ENCODE assay signal across 8 mouse cellular contexts in the genomic region with DNA sequence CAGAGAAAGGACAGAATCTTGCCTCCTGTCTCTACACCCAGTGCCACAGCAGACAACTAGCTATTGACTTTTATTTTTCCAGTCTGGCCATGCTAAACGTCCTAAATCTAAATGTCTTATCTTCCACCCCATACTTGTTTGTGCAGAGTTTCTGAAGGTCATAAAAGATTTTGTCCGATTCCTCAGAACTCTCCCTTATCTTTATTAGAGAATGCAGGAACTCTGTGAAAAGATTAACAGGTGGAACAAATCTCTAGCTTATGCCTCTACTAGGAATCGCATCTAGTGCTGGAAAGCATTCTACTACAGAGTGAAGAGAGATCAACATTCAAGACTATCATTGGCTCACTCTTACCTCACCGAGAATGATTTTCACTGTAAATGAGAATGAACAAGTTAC. TPM values are rescaled to one million over a fixed set of nuclear protein-coding genes. Genes with fewer than 3 reads are reported as not detected.
A peak's percentile ranks its signal among the peaks of the same experiment; 100 is the strongest.
DNase-seq lines count a peak whose midpoint lies in the region; ATAC-seq and TF ChIP-seq lines count a peak whose summit lies in the region.

No protein-coding gene starts in this region.

- no peak for DNase-seq in heart, adult 8-10 months (ENCODE audit: low spot score)
- no peak for DNase-seq in embryonic facial prominence, embryonic 10.5 days (ENCODE audit: low spot score)
- DNase-seq in urinary bladder, adult 18-20 months (ENCODE audit: low spot score in 2 of 2): no peak
- no peak for DNase-seq in testis, postnatal 14 days (ENCODE audit: low spot score)
- no peak for DNase-seq in T-cell, adult 2 months (ENCODE audit: low spot score)

- no peaks in the 10 kb centered on the region; the same call in 1 of the 2 replicates for H3K9me3 ChIP-seq in heart, embryonic 16.5 days (replicated peaks; ENCODE audit: control insufficient read depth, low read length)
- no peaks in the 10 kb centered on the region for H3K9me3 ChIP-seq in embryonic facial prominence, embryonic 10.5 days
- H3K9me3 ChIP-seq in intestine, embryonic 15.5 days: no peaks in the 10 kb centered on the region

- no peaks in the 10 kb centered on the region for H3K27me3 ChIP-seq in heart, embryonic 16.5 days (ENCODE audit: control insufficient read depth, insufficient read depth, low read length)
- H3K27me3 ChIP-seq in embryonic facial prominence, embryonic 10.5 days (replicated peaks; ENCODE audit: low read depth, poor library complexity, severe bottlenecking): peaks cover 11% of the 10 kb centered on the region; the same call in 1 of the 2 replicates
- H3K27me3 ChIP-seq in intestine, embryonic 15.5 days (replicated peaks): no peaks in the 10 kb centered on the region
- no peaks in the 10 kb centered on the region for H3K27me3 ChIP-seq in myocyte (ENCODE audit: control insufficient read depth, insufficient read depth, insufficient read length)

- no peak overlapping the region for H3K27ac ChIP-seq in heart, embryonic 16.5 days (ENCODE audit: low read length)
- no peak overlapping the region for H3K27ac ChIP-seq in embryonic facial prominence, embryonic 10.5 days (replicated peaks)
- no peak overlapping the region for H3K27ac ChIP-seq in intestine, embryonic 15.5 days

- H3K36me3 ChIP-seq in heart, embryonic 16.5 days (ENCODE audit: control insufficient read depth, insufficient read depth): no peaks in the 10 kb centered on the region
- no peaks in the 10 kb centered on the region for H3K36me3 ChIP-seq in embryonic facial prominence, embryonic 10.5 days (replicated peaks)
- no peaks in the 10 kb centered on the region for H3K36me3 ChIP-seq in intestine, embryonic 15.5 days
- no peaks in the 10 kb centered on the region for H3K36me3 ChIP-seq in myocyte (ENCODE audit: control insufficient read depth, insufficient read depth)

- H3K4me2 ChIP-seq in heart, embryonic 16.5 days (ENCODE audit: low read depth, low read length): peak overlapping the region; percentile 94
- H3K4me2 ChIP-seq in intestine, embryonic 15.5 days (replicated peaks): peak overlapping the region; percentile 91
- H3K4me2 ChIP-seq in myocyte (ENCODE audit: low read depth): peak overlapping the region; percentile 82

- H3K4me3 ChIP-seq in heart, embryonic 16.5 days (ENCODE audit: low read length): peak overlapping the region; percentile 96
- peak overlapping the region; percentile 90 for H3K4me3 ChIP-seq in embryonic facial prominence, embryonic 10.5 days
- peak overlapping the region; percentile 88; the same call in 1 of the 2 replicates for H3K4me3 ChIP-seq in intestine, embryonic 15.5 days (replicated peaks)
- peak overlapping the region; percentile 60 for H3K4me3 ChIP-seq in myocyte

- peaks cover 34% of the 10 kb centered on the region for H3K4me1 ChIP-seq in heart, embryonic 16.5 days (ENCODE audit: control insufficient read depth, insufficient read depth, low read length)
- peaks cover 41% of the 10 kb centered on the region for H3K4me1 ChIP-seq in embryonic facial prominence, embryonic 10.5 days
- H3K4me1 ChIP-seq in intestine, embryonic 15.5 days (replicated peaks): peaks cover 16% of the 10 kb centered on the region; the same call in 1 of the 2 replicates

- peaks cover 11% of the 10 kb centered on the region for H3K79me2 ChIP-seq in myocyte (ENCODE audit: control insufficient read depth, insufficient read depth)

- TF ChIP-seq POLR2A in myocyte (IDR thresholded peaks at IDR 0.05; ENCODE audit: insufficient read length, low read depth): no peak

- H3K9ac ChIP-seq in heart, embryonic 16.5 days (ENCODE audit: low read length): peak overlapping the region; percentile 99
- no peak overlapping the region for H3K9ac ChIP-seq in intestine, embryonic 15.5 days

- WGBS in heart, embryonic 16.5 days: 33% methylated on average over 4 of the region's 4 CpGs
- 77% methylated on average over 4 of the region's 4 CpGs for WGBS in embryonic facial prominence, embryonic 10.5 days
- 38% methylated on average over 4 of the region's 4 CpGs for WGBS in intestine, embryonic 15.5 days

- no peak overlapping the region for H3ac ChIP-seq in myocyte (ENCODE audit: control insufficient read depth, insufficient read length)

- no peak for ATAC-seq in heart, embryonic 16.5 days (replicated peaks; ENCODE audit: extremely low read depth, insufficient read depth, low FRiP score)
- ATAC-seq in intestine, embryonic 15.5 days: no peak

TF ChIP-seq in myocyte, 11 proteins besides CTCF, POLR2A, EP300 and RAD21:
- no peak for TF ChIP-seq E2F4 (IDR thresholded peaks at IDR 0.05; ENCODE audit: insufficient read depth)

RNA-seq across cellular contexts. Expression of gene Jak2, which starts 1.7 kb away (rescaled TPM):
- polyA plus RNA-seq in heart, embryonic 16.5 days (2015; fragmentation: Nextera tagmentation; extraction: Ambion mirVana): 5.5 and 6.4 TPM in 2 replicates
- 10 to 100 TPM; 16.0 to 18.0 (median 16.9) TPM for total RNA-seq in heart, adult 8-10 months (2022)
- polyA plus RNA-seq in embryonic facial prominence, embryonic 10.5 days (2016; fragmentation: Nextera tagmentation; extraction: Ambion mirVana): 6.7 and 6.9 TPM in 2 replicates
- polyA plus RNA-seq in intestine, embryonic 15.5 days (2015; fragmentation: Nextera tagmentation; extraction: Ambion mirVana): 8.0 and 8.8 TPM in 2 replicates
- 3.3 TPM for polyA plus RNA-seq in myocyte (2012; fragmentation: generic; extraction: Trizol)
